Mouse (Mus musculus) thymus, postnatal 36 days (tissue): Measurements from ENCODE around the gene Lrrc15.

Source experiments
- DNase-seq, 2 experiments: peaks; one replicate each; pipeline ENCODE4 v3.0.0; 2022; ENCODE audit warnings: mixed read lengths in 2 of 2

The Lrrc15 gene

GRCm38 (mm10) chr16:30236091-30236699 is 46.9 kb downstream of the Lrrc15 start:
- DNase-seq, result peak; percentile 81 to 86

GRCm38 (mm10) chr16:30235577-30235976 is 47.5 kb downstream of the Lrrc15 start:
- no peak for DNase-seq

- no peak for DNase-seq
These were observed 48.2 kb downstream of the Lrrc15 start for GRCm38 (mm10) chr16:30234636-30235546.

GRCm38 (mm10) chr16:30234077-30234476 is 49.0 kb downstream of the Lrrc15 start:
- DNase-seq, result peak; percentile 15 to 39

GRCm38 (mm10) chr16:30231882-30232604 is 51.0 kb downstream of the Lrrc15 start:
- no peak for DNase-seq

GRCm38 (mm10) chr16:30227352-30227751 is 55.7 kb downstream of the Lrrc15 start:
- DNase-seq, result peak; percentile 40 to 65

- DNase-seq, result no peak
These were observed 61.8 kb downstream of the Lrrc15 start for GRCm38 (mm10) chr16:30221161-30221782.
